Mouse (Mus musculus) lung, adult 2 months (tissue): ENCODE measurements around the gene Gm49383. TPM values are rescaled to one million over a fixed set of nuclear protein-coding genes. Genes with fewer than 3 reads are reported as not detected.

Source experiments
- DNase-seq: peaks from one replicate; pipeline ENCODE4 v3.0.0; 2022
- H3K4me1 ChIP-seq: fragments of 200-500 bp; 2 replicates; pipeline ENCODE4 v1.6.1; 2011; ENCODE audit warnings: low read length; ENCODE audit not compliant: control insufficient read depth, insufficient read depth
- H3K4me3 ChIP-seq: fragments of 200-500 bp; replicated peaks from 2 replicates; pipeline ENCODE3; 2011; ENCODE audit warnings: low read depth, mild to moderate bottlenecking, control low read depth, low read length; ENCODE audit errors: extremely low read depth
- CTCF ChIP-seq: fragments of 200-500 bp; IDR thresholded peaks from 2 replicates; pipeline ENCODE4 v1.5.1; 2011; ENCODE audit warnings: mild to moderate bottlenecking, low read length, control low read depth; ENCODE audit not compliant: insufficient read depth
- POLR2A ChIP-seq: fragments of 200-500 bp; IDR thresholded peaks from 2 replicates; pipeline ENCODE4 v1.6.1; 2011; ENCODE audit warnings: low read depth, mild to moderate bottlenecking, control low read depth, low read length, borderline replicate concordance; ENCODE audit errors: extremely low read depth
- WGBS: fragments of 180-500 bp; shearing (Covaris S2); methylation state at CpG from one replicate; pipeline ENCODE4 v1.1.7; 2018; 5-methylcytosine and 5-hydroxymethylcytosine counted together
- polyA plus RNA-seq: library from polyadenylated mRNA; depleted of rRNA; stranded (reverse); fragments of >200 nt; gene quantifications from 2 replicates; pipeline ENCODE4 v1.2.3, GENCODE M21; 2012

Gm49383 gene
- polyA plus RNA-seq, 1 experiment: 0.21 TPM

DNA sequence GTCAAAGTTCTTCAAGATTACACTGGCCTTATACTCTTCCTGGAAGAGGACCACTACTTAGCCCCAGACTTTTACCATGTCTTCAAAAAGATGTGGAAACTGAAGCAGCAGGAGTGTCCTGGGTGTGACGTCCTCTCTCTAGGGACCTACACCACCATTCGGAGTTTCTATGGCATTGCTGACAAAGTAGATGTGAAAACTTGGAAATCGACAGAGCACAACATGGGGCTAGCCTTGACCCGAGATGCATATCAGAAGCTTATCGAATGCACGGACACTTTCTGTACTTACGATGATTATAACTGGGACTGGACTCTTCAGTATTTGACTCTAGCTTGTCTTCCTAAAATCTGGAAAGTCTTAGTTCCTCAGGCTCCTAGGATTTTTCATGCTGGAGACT, 11.5 kb downstream of the Gm49383 start:
- Histone ChIP-seq H3K4me3 (peak overlapping the region; percentile 36), H3K4me1 (peaks cover 13% of the 10 kb centered on the region)
- DNase-seq: no peak
- 61% methylated on average over 7 of the region's 7 CpGs for WGBS
- no peak for TF ChIP-seq POLR2A
- TF ChIP-seq CTCF: no peak

DNA sequence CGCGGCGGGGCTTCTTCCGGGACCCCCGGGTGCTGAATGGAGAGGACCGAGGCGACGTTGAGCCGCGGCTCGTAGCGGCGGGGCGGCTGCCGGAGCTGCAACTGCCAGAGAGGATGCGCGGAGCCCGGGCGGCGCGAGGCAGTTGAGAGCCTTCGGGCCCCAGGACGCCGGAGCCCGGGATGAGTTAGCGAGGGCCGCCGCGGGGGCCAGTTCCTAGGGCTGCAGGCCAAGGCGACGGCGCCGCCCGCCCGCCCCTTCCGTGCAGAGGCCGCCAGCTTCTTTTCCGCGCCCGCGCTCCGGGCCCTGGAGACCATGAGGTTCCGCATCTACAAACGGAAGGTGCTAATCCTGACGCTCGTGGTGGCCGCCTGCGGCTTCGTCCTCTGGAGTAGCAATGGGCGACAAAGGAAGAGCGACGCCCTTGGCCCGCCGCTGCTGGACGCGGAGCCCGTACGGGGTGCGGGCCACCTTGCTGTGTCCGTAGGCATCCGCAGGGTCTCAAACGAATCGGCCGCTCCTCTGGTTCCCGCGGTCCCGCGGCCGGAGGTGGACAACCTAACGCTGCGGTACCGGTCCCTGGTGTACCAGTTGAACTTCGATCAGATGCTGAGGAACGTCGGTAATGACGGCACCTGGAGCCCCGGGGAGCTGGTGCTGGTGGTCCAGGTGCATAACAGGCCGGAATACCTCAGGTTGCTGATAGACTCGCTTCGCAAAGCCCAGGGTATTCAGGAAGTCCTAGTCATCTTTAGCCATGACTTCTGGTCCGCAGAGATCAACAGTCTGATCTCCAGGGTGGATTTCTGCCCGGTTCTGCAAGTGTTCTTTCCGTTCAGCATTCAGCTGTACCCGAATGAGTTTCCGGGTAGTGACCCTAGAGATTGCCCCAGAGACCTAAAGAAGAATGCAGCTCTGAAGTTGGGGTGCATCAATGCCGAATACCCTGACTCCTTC, 12.3 kb downstream of the Gm49383 start:
- H3K4me3 ChIP-seq: peak overlapping the region; percentile 98
- TF ChIP-seq CTCF: no peak
- no peak for TF ChIP-seq POLR2A
- H3K4me1 ChIP-seq: peaks cover 13% of the 10 kb centered on the region
- WGBS: 1% methylated on average over 86 of the region's 86 CpGs
- DNase-seq: no peak

DNA sequence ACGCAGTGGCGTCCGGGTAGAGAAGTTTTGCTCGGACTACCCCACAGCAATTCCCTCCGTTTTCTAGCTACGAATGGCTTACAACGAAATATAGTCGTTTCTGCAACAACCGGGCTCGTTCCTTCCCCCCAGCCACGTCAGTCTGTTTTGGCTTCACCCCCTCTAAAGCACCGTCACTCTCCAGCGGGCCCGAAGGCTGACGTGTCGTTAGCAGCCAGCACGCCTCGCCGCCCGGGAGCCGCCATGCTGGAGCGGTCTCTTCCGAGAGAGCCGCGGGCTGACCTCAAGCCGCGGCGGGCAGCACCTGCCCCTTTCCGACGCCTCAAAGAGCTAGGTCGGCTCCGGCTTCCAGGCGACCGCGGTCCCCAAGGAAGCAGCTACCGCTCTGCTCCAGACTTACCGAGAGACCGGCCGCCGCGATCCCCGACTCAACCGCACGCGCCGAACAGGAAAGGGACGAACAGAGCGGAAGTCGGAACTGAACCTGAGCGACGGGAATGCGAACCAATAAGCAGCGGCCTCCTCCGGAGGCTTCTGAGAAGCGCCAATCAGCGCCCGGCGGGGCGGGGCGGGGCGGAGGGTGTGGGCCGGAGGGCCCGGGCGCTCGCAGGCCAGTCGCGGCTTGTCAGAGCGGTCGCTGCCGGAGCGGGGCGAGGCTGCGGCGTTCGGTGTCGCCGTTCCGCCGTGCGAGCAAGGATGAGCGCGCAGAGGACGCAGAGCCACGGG, 13.2 kb downstream of the Gm49383 start, which contains the start of the genes Rpl36al and Mgat2:
TSS of gene Rpl36al (minus strand) at position 501 of the 726 bp plus-strand sequence.
TSS of gene Mgat2 (plus strand) at position 575 of the 726 bp plus-strand sequence.
- H3K4me3 ChIP-seq: peak within 1 kb of the TSS; percentile 98
- DNase-seq: peak; percentile 99
- TF ChIP-seq POLR2A: peak; percentile 90
- no peak for TF ChIP-seq CTCF
- under 1% methylated on average over 84 of the region's 84 CpGs for WGBS
- peaks cover 13% of the 10 kb centered on the region for H3K4me1 ChIP-seq

- no peak for DNase-seq
- Histone ChIP-seq H3K4me1 (peaks cover 8% of the 10 kb centered on the region), H3K4me3 (no peak overlapping the region)
- TF ChIP-seq CTCF (no peak), POLR2A (no peak)
- WGBS: 92% methylated on average over 4 of the region's 4 CpGs
Observed at GRCm38 (mm10) chr12:69181800-69182199, 15.1 kb downstream of the Gm49383 start.

- TF ChIP-seq POLR2A (no peak), CTCF (no peak)
- no peaks in the 10 kb centered on the region for H3K4me1 ChIP-seq
- DNase-seq: no peak
- H3K4me3 ChIP-seq: no peak overlapping the region
- 53% methylated on average over 11 of the region's 12 CpGs for WGBS
Observed at GRCm38 (mm10) chr12:69179371-69179770, 17.5 kb downstream of the Gm49383 start.

DNA sequence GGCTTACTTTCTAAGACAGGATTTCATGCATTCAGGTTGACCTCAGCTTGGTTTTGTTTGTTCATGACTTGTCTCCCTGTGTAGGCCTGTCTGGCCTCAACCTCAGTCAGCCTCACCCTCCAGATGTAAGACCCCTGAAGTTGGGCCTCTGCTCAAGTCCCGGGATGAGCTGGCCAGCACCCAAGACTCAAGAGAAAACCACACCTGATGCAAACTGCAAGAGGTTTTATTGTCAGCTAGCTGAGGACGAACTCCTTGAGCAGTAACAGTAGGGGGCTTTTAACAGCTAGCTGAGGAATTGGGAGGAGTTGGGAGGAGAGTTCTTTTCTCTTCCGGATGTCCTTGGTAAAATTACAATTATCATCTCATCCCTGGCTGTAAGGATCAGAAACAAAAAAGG, 19.4 kb downstream of the Gm49383 start:
- WGBS: 86% methylated on average over 3 of the region's 3 CpGs
- Histone ChIP-seq H3K4me1 (no peaks in the 10 kb centered on the region), H3K4me3 (no peak overlapping the region)
- TF ChIP-seq POLR2A (no peak), CTCF (no peak)
- no peak for DNase-seq

DNA sequence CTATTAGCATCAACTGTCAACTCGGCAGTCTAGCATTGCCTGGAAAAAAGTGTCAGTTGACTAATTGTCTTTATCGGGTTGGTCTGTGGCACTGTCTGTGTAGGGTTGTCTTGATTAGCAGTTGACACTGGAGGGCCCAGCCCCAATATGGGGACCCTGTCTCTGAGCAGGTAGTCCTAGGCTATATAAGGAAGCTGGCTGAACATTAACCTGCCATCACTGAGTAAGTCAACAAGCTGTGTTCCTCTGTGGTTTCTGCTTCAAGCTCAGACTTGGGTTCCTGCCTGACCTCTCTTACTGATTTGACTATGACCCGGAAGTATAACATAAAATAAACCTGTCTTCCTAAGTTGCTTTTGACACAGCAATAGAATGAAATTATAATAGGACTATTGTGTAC, 20.9 kb downstream of the Gm49383 start:
- DNase-seq: no peak

GRCm38 (mm10) chr12:69171307-69171706, 25.6 kb downstream of the Gm49383 start:
- no peak for DNase-seq
- WGBS: 93% methylated on average over 2 of the region's 2 CpGs
- Histone ChIP-seq H3K4me3 (no peak overlapping the region), H3K4me1 (peaks cover 2% of the 10 kb centered on the region; the same call in 1 of the 2 replicates)
- TF ChIP-seq CTCF (no peak), POLR2A (no peak)

More for the DNA sequence above, 20.9 kb downstream of the Gm49383 start:
- H3K4me1 ChIP-seq: no peaks in the 10 kb centered on the region
- TF ChIP-seq CTCF (no peak), POLR2A (no peak)
- no peak overlapping the region for H3K4me3 ChIP-seq
- 88% methylated on average over 3 of the region's 3 CpGs for whole genome bisulfite sequencing

- peak; percentile 93 for DNase-seq
- WGBS: under 1% methylated on average over 40 of the region's 40 CpGs
- Histone ChIP-seq H3K4me3 (peak within 1 kb of the TSS; percentile 73), H3K4me1 (peaks cover 2% of the 10 kb centered on the region; the same call in 1 of the 2 replicates)
- TF ChIP-seq CTCF: no peak
- no peak for TF ChIP-seq POLR2A
Observed at GRCm38 (mm10) chr12:69168461-69169106, 28.3 kb downstream of the Gm49383 start, which contains the start of gene Lrr1. Gene Lrr1 (plus strand): TSS chr12:69168814.
